Mouse (Mus musculus) brain, embryonic 14.5 days (tissue): ENCODE results near the gene Ildr2.

Source experiments
- CTCF ChIP-seq: fragments of 200-500 bp; IDR thresholded peaks from 2 replicates; pipeline ENCODE4 v1.5.1; 2012; ENCODE audit warnings: inconsistent platforms, mild to moderate bottlenecking, moderate library complexity, borderline replicate concordance; ENCODE audit not compliant: insufficient read depth, insufficient read length; ENCODE audit errors: extremely low read depth
- POLR2A ChIP-seq: fragments of 200-500 bp; IDR thresholded peaks from 2 replicates; pipeline ENCODE4 v1.6.1; 2012; ENCODE audit warnings: mild to moderate bottlenecking, inconsistent platforms, borderline replicate concordance; ENCODE audit not compliant: poor library complexity, insufficient read depth, insufficient read length, severe bottlenecking; ENCODE audit errors: extremely low read depth

DNA sequence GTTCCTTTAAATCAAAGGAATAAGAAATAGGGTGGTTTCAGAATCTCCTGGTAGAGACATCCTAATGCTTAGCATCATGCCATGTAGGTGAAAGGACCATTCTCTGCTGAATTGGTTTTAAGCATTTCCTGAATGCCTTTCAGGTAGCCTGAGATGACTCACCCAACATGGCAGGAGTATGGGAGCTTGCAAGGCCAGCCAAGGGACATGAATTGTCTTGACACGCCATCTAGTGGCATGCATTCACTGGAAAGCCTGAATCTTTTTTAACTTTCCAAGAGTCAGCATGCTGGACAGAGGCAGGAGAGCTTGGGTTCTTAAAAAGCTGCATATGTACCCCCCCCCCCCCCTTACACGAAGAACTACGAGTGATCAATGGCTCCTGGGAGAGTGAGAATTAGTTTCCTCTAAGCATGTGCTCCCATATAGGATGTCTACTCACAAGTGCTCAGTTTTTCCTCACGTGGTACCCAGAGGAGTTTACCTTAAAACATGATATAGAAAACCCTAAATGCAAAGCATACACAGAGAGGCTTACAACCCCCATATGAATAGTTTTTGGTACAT lies 65.3 kb downstream of the Ildr2 start:
- TF ChIP-seq CTCF (peak; percentile 74; the same call in 1 of the 2 replicates), POLR2A (no peak)
